Mouse (Mus musculus) stomach, embryonic 15.5 days (tissue): ENCODE measurements at regions not wholly inside any gene's neighbourhood (a gene's known extent, or its start where the extent isn't known, plus 50 kb on each side); places are given as distances from the start of the nearest gene placed in this dataset.

Experiments
- ATAC-seq: fragments of 200-750 bp; cut with Nextera tagmentation; 2 replicates; pipeline ENCODE4 v1.8.0; 2017; ENCODE audit warnings: low read depth, moderate number of reproducible peaks, moderate TSS enrichment; ENCODE audit not compliant: insufficient read depth, low FRiP score
- H3K27ac ChIP-seq: fragments of 300-500 bp; sonication (generic); 2 replicates; pipeline ENCODE4 v1.5.1; 2015; ENCODE audit warnings: mild to moderate bottlenecking, inconsistent platforms
- H3K27me3 ChIP-seq: fragments of 300-500 bp; sonication (generic); replicated peaks from 2 replicates; pipeline ENCODE4 v1.6.1; 2015; ENCODE audit warnings: inconsistent platforms
- H3K36me3 ChIP-seq: fragments of 300-500 bp; sonication (generic); 2 replicates; pipeline ENCODE4 v1.6.1; 2015; ENCODE audit warnings: inconsistent platforms
- H3K4me1 ChIP-seq: fragments of 300-500 bp; sonication (generic); 2 replicates; pipeline ENCODE4 v1.6.1; 2015; ENCODE audit warnings: inconsistent platforms
- H3K4me2 ChIP-seq: fragments of 300-500 bp; sonication (generic); 2 replicates; pipeline ENCODE4 v1.6.1; 2015; ENCODE audit warnings: mild to moderate bottlenecking, inconsistent platforms
- H3K4me3 ChIP-seq: fragments of 300-500 bp; sonication (generic); replicated peaks from 2 replicates; pipeline ENCODE4 v1.5.1; 2015; ENCODE audit warnings: inconsistent platforms
- H3K9ac ChIP-seq: fragments of 300-500 bp; sonication (generic); 2 replicates; pipeline ENCODE4 v1.6.1; 2015; ENCODE audit warnings: inconsistent platforms
- H3K9me3 ChIP-seq: fragments of 300-500 bp; sonication (generic); 2 replicates; pipeline ENCODE4 v1.6.1; 2016; ENCODE audit warnings: inconsistent platforms
- WGBS: fragments of 180-500 bp; shearing (Covaris S2); methylation state at CpG from one replicate; pipeline ENCODE4 v1.1.7; 2015; 5-methylcytosine and 5-hydroxymethylcytosine counted together

- 47% methylated on average over 16 of the region's 16 CpGs for WGBS
Observed at GRCm38 (mm10) chr6:67128503-67129463, 91.5 kb upstream of the Gadd45a start.

GRCm38 (mm10) chr6:67127727-67128126, 90.5 kb upstream of the Gadd45a start:
- no peaks in the 10 kb centered on the region for H3K36me3 ChIP-seq
- no peak for ATAC-seq
- no peak overlapping the region for H3K9ac ChIP-seq
- H3K27ac ChIP-seq: no peak overlapping the region
- H3K4me3 ChIP-seq: no peak overlapping the region
- no peaks in the 10 kb centered on the region for H3K4me1 ChIP-seq
- H3K27me3 ChIP-seq: no peaks in the 10 kb centered on the region
- 85% methylated on average over 4 of the region's 4 CpGs for WGBS
- H3K4me2 ChIP-seq: no peak overlapping the region
- no peaks in the 10 kb centered on the region for H3K9me3 ChIP-seq

More at GRCm38 (mm10) chr6:67128503-67129463, 91.5 kb upstream of the Gadd45a start:
- no peaks in the 10 kb centered on the region for H3K36me3 ChIP-seq
- no peak for ATAC-seq
- no peaks in the 10 kb centered on the region for H3K9me3 ChIP-seq
- H3K4me1 ChIP-seq: no peaks in the 10 kb centered on the region
- no peak overlapping the region for H3K4me3 ChIP-seq
- H3K9ac ChIP-seq: no peak overlapping the region
- 0 out of 2 replicates have a peak overlapping the region, but pooled peaks have one; percentile 3 for H3K4me2 ChIP-seq
- no peak overlapping the region for H3K27ac ChIP-seq
- H3K27me3 ChIP-seq: no peaks in the 10 kb centered on the region

- H3K36me3 ChIP-seq: no peaks in the 10 kb centered on the region
- no peak overlapping the region for H3K27ac ChIP-seq
- H3K9me3 ChIP-seq: no peaks in the 10 kb centered on the region
- no peaks in the 10 kb centered on the region for H3K4me1 ChIP-seq
- no peak for ATAC-seq
- no peak overlapping the region for H3K4me3 ChIP-seq
- no peaks in the 10 kb centered on the region for H3K27me3 ChIP-seq
- no peak overlapping the region for H3K9ac ChIP-seq
- no peak overlapping the region for H3K4me2 ChIP-seq
- 63% methylated on average over 7 of the region's 7 CpGs for WGBS
Observed at GRCm38 (mm10) chr6:67125715-67126312, 88.6 kb upstream of the Gadd45a start.

GRCm38 (mm10) chr6:67124089-67124488, 86.8 kb upstream of the Gadd45a start:
- H3K9ac ChIP-seq: no peak overlapping the region
- WGBS: 57% methylated on average over 2 of the region's 2 CpGs
- ATAC-seq: no peak
- no peaks in the 10 kb centered on the region for H3K9me3 ChIP-seq
- no peaks in the 10 kb centered on the region for H3K36me3 ChIP-seq
- no peak overlapping the region for H3K27ac ChIP-seq
- no peaks in the 10 kb centered on the region for H3K4me1 ChIP-seq
- H3K4me2 ChIP-seq: no peak overlapping the region
- no peaks in the 10 kb centered on the region for H3K27me3 ChIP-seq
- no peak overlapping the region for H3K4me3 ChIP-seq

- no peak overlapping the region for H3K9ac ChIP-seq
- H3K36me3 ChIP-seq: no peaks in the 10 kb centered on the region
- no peak overlapping the region for H3K4me2 ChIP-seq
- ATAC-seq: no peak
- no peak overlapping the region for H3K4me3 ChIP-seq
- H3K27ac ChIP-seq: no peak overlapping the region
- H3K27me3 ChIP-seq: no peaks in the 10 kb centered on the region
- WGBS: 66% methylated on average over 4 of the region's 4 CpGs
- H3K9me3 ChIP-seq: no peaks in the 10 kb centered on the region
- no peaks in the 10 kb centered on the region for H3K4me1 ChIP-seq
Observed at GRCm38 (mm10) chr6:67123071-67123470, 85.8 kb upstream of the Gadd45a start.

- no peak for ATAC-seq
Observed at GRCm38 (mm10) chr6:67116306-67116705, 79.0 kb upstream of the Gadd45a start.

GRCm38 (mm10) chr6:67115505-67116303, 78.4 kb upstream of the Gadd45a start:
- Histone ChIP-seq H3K9ac (no peak overlapping the region), H3K9me3 (no peaks in the 10 kb centered on the region), H3K27me3 (no peaks in the 10 kb centered on the region), H3K4me1 (0 out of 2 replicates have a peak, but pooled peaks cover 7% of the 10 kb centered on the region), H3K27ac (no peak overlapping the region), H3K36me3 (no peaks in the 10 kb centered on the region), H3K4me3 (no peak overlapping the region), H3K4me2 (no peak overlapping the region)
- ATAC-seq: no peak
- WGBS: 40% methylated on average over 1 of the region's 1 CpGs

More at GRCm38 (mm10) chr6:67116306-67116705, 79.0 kb upstream of the Gadd45a start:
- Histone ChIP-seq H3K27ac (no peak overlapping the region), H3K9me3 (no peaks in the 10 kb centered on the region), H3K4me2 (no peak overlapping the region), H3K4me3 (no peak overlapping the region), H3K27me3 (no peaks in the 10 kb centered on the region), H3K36me3 (no peaks in the 10 kb centered on the region), H3K9ac (no peak overlapping the region), H3K4me1 (0 out of 2 replicates have a peak, but pooled peaks cover 7% of the 10 kb centered on the region)
- WGBS: 71% methylated on average over 3 of the region's 3 CpGs

- 81% methylated on average over 4 of the region's 4 CpGs for WGBS
- ATAC-seq: no peak
Observed at GRCm38 (mm10) chr6:67114753-67115152, 77.5 kb upstream of the Gadd45a start.

GRCm38 (mm10) chr6:67113686-67114278, 76.5 kb upstream of the Gadd45a start:
- 14% methylated on average over 26 of the region's 26 CpGs for WGBS
- no peaks in the 10 kb centered on the region for H3K27me3 ChIP-seq
- H3K4me1 ChIP-seq: 0 out of 2 replicates have a peak, but pooled peaks cover 7% of the 10 kb centered on the region
- no peaks in the 10 kb centered on the region for H3K36me3 ChIP-seq
- no peak overlapping the region for H3K27ac ChIP-seq
- peak overlapping the region; percentile 58 for H3K4me2 ChIP-seq
- ATAC-seq: peak; percentile 71
- no peaks in the 10 kb centered on the region for H3K9me3 ChIP-seq
- H3K4me3 ChIP-seq: peak overlapping the region; percentile 29
- H3K9ac ChIP-seq: no peak overlapping the region

More at GRCm38 (mm10) chr6:67114753-67115152, 77.5 kb upstream of the Gadd45a start:
- no peaks in the 10 kb centered on the region for H3K27me3 ChIP-seq
- H3K27ac ChIP-seq: no peak overlapping the region
- H3K4me2 ChIP-seq: no peak overlapping the region
- H3K9ac ChIP-seq: no peak overlapping the region
- no peaks in the 10 kb centered on the region for H3K9me3 ChIP-seq
- no peak overlapping the region for H3K4me3 ChIP-seq
- no peaks in the 10 kb centered on the region for H3K36me3 ChIP-seq
- 0 out of 2 replicates have a peak, but pooled peaks cover 7% of the 10 kb centered on the region for H3K4me1 ChIP-seq

GRCm38 (mm10) chr6:67113261-67113660, 76.0 kb upstream of the Gadd45a start:
- Histone ChIP-seq H3K27ac (no peak overlapping the region), H3K4me1 (0 out of 2 replicates have a peak, but pooled peaks cover 7% of the 10 kb centered on the region), H3K4me2 (peak overlapping the region; percentile 58), H3K9ac (no peak overlapping the region), H3K4me3 (peak overlapping the region; percentile 29; the same call in 1 of the 2 replicates), H3K9me3 (no peaks in the 10 kb centered on the region), H3K27me3 (no peaks in the 10 kb centered on the region), H3K36me3 (no peaks in the 10 kb centered on the region)
- WGBS: 70% methylated on average over 4 of the region's 4 CpGs
- ATAC-seq: no peak

- Histone ChIP-seq H3K4me1 (0 out of 2 replicates have a peak, but pooled peaks cover 7% of the 10 kb centered on the region), H3K9ac (no peak overlapping the region), H3K4me3 (no peak overlapping the region), H3K27me3 (no peaks in the 10 kb centered on the region), H3K36me3 (no peaks in the 10 kb centered on the region), H3K27ac (no peak overlapping the region), H3K9me3 (no peaks in the 10 kb centered on the region), H3K4me2 (no peak overlapping the region)
- no peak for ATAC-seq
- 75% methylated on average over 6 of the region's 6 CpGs for WGBS
Observed at GRCm38 (mm10) chr6:67112311-67112710, 75.1 kb upstream of the Gadd45a start.
